Mouse (Mus musculus): ENCODE measurements around the gene Olfr173. TPM values are rescaled to one million over a fixed set of nuclear protein-coding genes. Genes with fewer than 3 reads are reported as not detected.

The Olfr173 gene
- not detected for total RNA-seq (2021)
- long read RNA-seq, experiment 1: 0 reads
- long read RNA-seq, experiment 2: 0 reads

GRCm38 (mm10) chr16:58800168-58800567, at the start of gene Olfr173:
Gene Olfr173, minus strand, starts transcription at chr16:58800268.
- no peak for DNase-seq (ENCODE audit: low spot score)

GRCm38 (mm10) chr16:58826732-58827319, 26.8 kb upstream of the Olfr173 start, which contains the start of gene Olfr175-ps1:
Gene Olfr175-ps1, minus strand, starts transcription at chr16:58826782.
- no peak for DNase-seq (ENCODE audit: low spot score)

GRCm38 (mm10) chr16:58763076-58763475, 37.0 kb downstream of the Olfr173 start, which contains the start of gene Olfr172:
Gene Olfr172, minus strand, starts transcription at chr16:58763176.
- DNase-seq (ENCODE audit: low spot score): no peak

- no peak for DNase-seq (ENCODE audit: low spot score)
These were observed 43.9 kb downstream of the Olfr173 start for GRCm38 (mm10) chr16:58756191-58756590.

GRCm38 (mm10) chr16:58751314-58751713, 48.8 kb downstream of the Olfr173 start:
- no peak for DNase-seq (ENCODE audit: low spot score)

- DNase-seq (ENCODE audit: low spot score): no peak
These were observed 53.4 kb downstream of the Olfr173 start for GRCm38 (mm10) chr16:58746715-58747114.

Small RNA genes lying within 50 kb of the gene (microRNA-seq; reads per million reads assigned to microRNA genes)
- not detected for gene Gm27564

Other genes with a start within 250 kb of the Olfr173 start
- gene Gm813, start 183.3 kb downstream of the Olfr173 start, total RNA-seq (2021): not detected
- not detected for gene E330017A01Rik, start 161.5 kb downstream of the Olfr173 start, total RNA-seq (2021)
- gene Cpox, start 130.0 kb downstream of the Olfr173 start, total RNA-seq (2021): 10 to 100 TPM; 20.2 to 20.7 TPM
- not detected for gene Gpr15, start 81.2 kb downstream of the Olfr173 start, total RNA-seq (2021)
- gene Cldnd1, start 72.4 kb downstream of the Olfr173 start, total RNA-seq (2021): 10 to 100 TPM; 56.8 to 66.4 TPM
- not detected for gene Olfr172, start 37.1 kb downstream of the Olfr173 start, total RNA-seq (2021)
- gene Olfr175-ps1, start 26.5 kb upstream of the Olfr173 start, total RNA-seq (2021): not detected
- gene Olfr177, start 74.5 kb upstream of the Olfr173 start, total RNA-seq (2021): not detected
- gene Olfr178, start 91.8 kb upstream of the Olfr173 start, total RNA-seq (2021): not detected
- gene Olfr181, start 128.5 kb upstream of the Olfr173 start, total RNA-seq (2021): not detected
- gene Olfr180, start 129.1 kb upstream of the Olfr173 start, total RNA-seq (2021): not detected
- gene Olfr183, start 195.1 kb upstream of the Olfr173 start, total RNA-seq (2021): not detected
- gene Olfr186, start 230.0 kb upstream of the Olfr173 start, total RNA-seq (2021): not detected
- gene Olfr187, start 239.5 kb upstream of the Olfr173 start, total RNA-seq (2021): not detected